In the genomic region with DNA sequence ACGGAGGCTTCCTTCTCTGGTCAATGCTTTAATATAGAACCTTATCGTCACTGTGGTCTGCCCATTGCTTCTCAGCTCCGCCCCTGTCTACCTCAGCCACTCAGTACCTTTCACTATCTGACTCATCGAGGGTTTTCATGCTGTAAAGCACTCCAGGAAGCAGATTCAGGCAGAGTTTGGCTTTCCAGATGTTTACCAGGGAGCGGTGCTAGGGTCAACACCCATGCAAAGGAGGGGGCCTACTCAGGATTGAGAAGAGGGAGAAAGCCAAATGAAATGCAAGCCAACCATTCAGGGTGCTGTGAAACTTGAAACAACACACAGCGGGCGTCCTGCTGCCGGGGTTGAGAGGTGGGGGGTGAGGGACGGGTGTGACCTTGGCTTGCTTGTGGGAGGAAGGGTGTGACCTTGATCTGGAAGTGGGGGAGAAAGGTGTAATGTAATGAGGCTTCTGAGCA, we compare ENCODE assay signal across 8 mouse cellular contexts. TPM values are rescaled to one million over a fixed set of nuclear protein-coding genes. Genes with fewer than 3 reads are reported as not detected.
A peak's percentile ranks its signal among the peaks of the same experiment; 100 is the strongest.
DNase-seq lines count a peak whose midpoint lies in the region; ATAC-seq and TF ChIP-seq lines count a peak whose summit lies in the region.

No protein-coding gene starts in this region.

- H3K27ac ChIP-seq in heart, embryonic 13.5 days (replicated peaks) = peak overlapping the region; percentile 86
- no peak overlapping the region for H3K27ac ChIP-seq in liver, embryonic 15.5 days (replicated peaks)
- no peak overlapping the region for H3K27ac ChIP-seq in midbrain, embryonic 16.5 days (ENCODE audit: low read length)

- peak overlapping the region; percentile 49; the same call in 1 of the 2 replicates for H3K4me3 ChIP-seq in G1E (ENCODE audit: low read depth, low read length)
- peak overlapping the region; percentile 23 for H3K4me3 ChIP-seq in heart, embryonic 13.5 days
- peak overlapping the region; percentile 23; the same call in 1 of the 2 replicates for H3K4me3 ChIP-seq in liver, embryonic 15.5 days (replicated peaks)
- H3K4me3 ChIP-seq in midbrain, embryonic 16.5 days (ENCODE audit: low read depth, low read length) = no peak overlapping the region

- H3K9ac ChIP-seq in heart, embryonic 13.5 days = peak overlapping the region; percentile 64
- no peak overlapping the region for H3K9ac ChIP-seq in liver, embryonic 15.5 days
- no peak overlapping the region for H3K9ac ChIP-seq in midbrain, embryonic 16.5 days (ENCODE audit: low read depth, low read length)

- H3K4me1 ChIP-seq in G1E (ENCODE audit: insufficient read depth, low read depth, low read length) = peaks cover 10% of the 10 kb centered on the region
- H3K4me1 ChIP-seq in heart, embryonic 13.5 days = peaks cover 33% of the 10 kb centered on the region
- peaks cover 19% of the 10 kb centered on the region for H3K4me1 ChIP-seq in liver, embryonic 15.5 days (replicated peaks)
- H3K4me1 ChIP-seq in midbrain, embryonic 16.5 days (ENCODE audit: control insufficient read depth, insufficient read depth, low read length) = no peaks in the 10 kb centered on the region

- no peaks in the 10 kb centered on the region for H3K9me3 ChIP-seq in G1E (replicated peaks)
- no peaks in the 10 kb centered on the region for H3K9me3 ChIP-seq in heart, embryonic 13.5 days
- no peaks in the 10 kb centered on the region for H3K9me3 ChIP-seq in liver, embryonic 15.5 days (replicated peaks)
- H3K9me3 ChIP-seq in midbrain, embryonic 16.5 days (replicated peaks; ENCODE audit: control insufficient read depth, low read length, poor library complexity, severe bottlenecking) = no peaks in the 10 kb centered on the region

- no peak for TF ChIP-seq CTCF in G1E (IDR thresholded peaks at IDR 0.05; ENCODE audit: low read depth, low read length)

- H3K4me2 ChIP-seq in heart, embryonic 13.5 days = peak overlapping the region; percentile 61
- peak overlapping the region; percentile 59 for H3K4me2 ChIP-seq in liver, embryonic 15.5 days
- H3K4me2 ChIP-seq in midbrain, embryonic 16.5 days (ENCODE audit: low read length) = no peak overlapping the region

- WGBS in heart, embryonic 13.5 days = 4% methylated on average over 9 of the region's 9 CpGs
- 9% methylated on average over 9 of the region's 9 CpGs for WGBS in liver, embryonic 15.5 days (ENCODE audit: insufficient replicate concordance)
- 26% methylated on average over 9 of the region's 9 CpGs for WGBS in midbrain, embryonic 16.5 days

- H3K27me3 ChIP-seq in G1E (ENCODE audit: insufficient read depth, low read length) = peaks cover 12% of the 10 kb centered on the region
- no peaks in the 10 kb centered on the region; the same call in 1 of the 2 replicates for H3K27me3 ChIP-seq in heart, embryonic 13.5 days (replicated peaks)
- H3K27me3 ChIP-seq in liver, embryonic 15.5 days = no peaks in the 10 kb centered on the region
- H3K27me3 ChIP-seq in midbrain, embryonic 16.5 days (ENCODE audit: control insufficient read depth, insufficient read depth, low read depth, low read length) = no peaks in the 10 kb centered on the region

- H3K36me3 ChIP-seq in G1E (replicated peaks) = no peaks in the 10 kb centered on the region
- no peaks in the 10 kb centered on the region for H3K36me3 ChIP-seq in heart, embryonic 13.5 days
- H3K36me3 ChIP-seq in liver, embryonic 15.5 days (replicated peaks) = no peaks in the 10 kb centered on the region
- no peaks in the 10 kb centered on the region for H3K36me3 ChIP-seq in midbrain, embryonic 16.5 days (ENCODE audit: control insufficient read depth, insufficient read depth, low read length)

- ATAC-seq in G1E (ENCODE audit: extremely low read depth, insufficient number of reproducible peaks, low FRiP score, poor library complexity, severe bottlenecking) = peak; percentile 58; the same call in 1 of the 2 replicates
- ATAC-seq in heart, embryonic 13.5 days (ENCODE audit: extremely low read depth, insufficient number of reproducible peaks, low FRiP score, low TSS enrichment) = 0 out of 2 replicates have a peak, but pooled peaks have one; percentile 26
- ATAC-seq in liver, embryonic 15.5 days (ENCODE audit: insufficient read depth) = peak; percentile 60
- no peak for ATAC-seq in midbrain, embryonic 16.5 days

- DNase-seq in gastrocnemius, postnatal 25 days = peak; percentile 27
- no peak for DNase-seq in gastrocnemius, postnatal 10 days
- DNase-seq in G1E (ENCODE audit: low spot score) = no peak
- peak; percentile 40 for DNase-seq in yolk sac, embryonic 10.5 days (ENCODE audit: low spot score)
- DNase-seq in frontal cortex, postnatal 25 days (ENCODE audit: low spot score in 2 of 2) = no peak

RNA-seq across cellular contexts. Expression of gene S1pr1, which starts 43.6 kb away (rescaled TPM):
- 10 to 100 TPM; 17.0 to 18.8 TPM for total RNA-seq in gastrocnemius, postnatal 25 days (2021)
- 10 to 100 TPM; 23.5 to 29.2 TPM for total RNA-seq in gastrocnemius, postnatal 10 days (2021)
- 5.0 and 5.5 TPM in 2 replicates for total RNA-seq in G1E (2014; fragmentation: Nextera tagmentation)
- total RNA-seq in G1E (2017) = 2.1 and 2.6 TPM in 2 replicates
- polyA plus RNA-seq in G1E (2012) = 0.17 and 0.26 TPM in 2 replicates
- 76.9 and 80.8 TPM in 2 replicates for polyA plus RNA-seq in heart, embryonic 13.5 days (2015; fragmentation: Nextera tagmentation; extraction: Ambion mirVana)
- 8.8 and 9.2 TPM in 2 replicates for polyA plus RNA-seq in liver, embryonic 15.5 days (2015; fragmentation: Nextera tagmentation; extraction: Ambion mirVana)
- polyA plus RNA-seq in midbrain, embryonic 16.5 days (2015; fragmentation: Nextera tagmentation; extraction: Ambion mirVana) = 23.6 and 29.9 TPM in 2 replicates

Comparison
In these comparisons a context has a peak if more than half of its experiments do, and no peak if none do; other contexts are left out.
1. DNase-seq: peak in gastrocnemius, postnatal 25 days (single experiment) and yolk sac, embryonic 10.5 days (single experiment); none in gastrocnemius, postnatal 10 days (single experiment), G1E (single experiment) and frontal cortex, postnatal 25 days (0 of 2).